ENCODE assay signal across 12 mouse cellular contexts in the genomic region with DNA sequence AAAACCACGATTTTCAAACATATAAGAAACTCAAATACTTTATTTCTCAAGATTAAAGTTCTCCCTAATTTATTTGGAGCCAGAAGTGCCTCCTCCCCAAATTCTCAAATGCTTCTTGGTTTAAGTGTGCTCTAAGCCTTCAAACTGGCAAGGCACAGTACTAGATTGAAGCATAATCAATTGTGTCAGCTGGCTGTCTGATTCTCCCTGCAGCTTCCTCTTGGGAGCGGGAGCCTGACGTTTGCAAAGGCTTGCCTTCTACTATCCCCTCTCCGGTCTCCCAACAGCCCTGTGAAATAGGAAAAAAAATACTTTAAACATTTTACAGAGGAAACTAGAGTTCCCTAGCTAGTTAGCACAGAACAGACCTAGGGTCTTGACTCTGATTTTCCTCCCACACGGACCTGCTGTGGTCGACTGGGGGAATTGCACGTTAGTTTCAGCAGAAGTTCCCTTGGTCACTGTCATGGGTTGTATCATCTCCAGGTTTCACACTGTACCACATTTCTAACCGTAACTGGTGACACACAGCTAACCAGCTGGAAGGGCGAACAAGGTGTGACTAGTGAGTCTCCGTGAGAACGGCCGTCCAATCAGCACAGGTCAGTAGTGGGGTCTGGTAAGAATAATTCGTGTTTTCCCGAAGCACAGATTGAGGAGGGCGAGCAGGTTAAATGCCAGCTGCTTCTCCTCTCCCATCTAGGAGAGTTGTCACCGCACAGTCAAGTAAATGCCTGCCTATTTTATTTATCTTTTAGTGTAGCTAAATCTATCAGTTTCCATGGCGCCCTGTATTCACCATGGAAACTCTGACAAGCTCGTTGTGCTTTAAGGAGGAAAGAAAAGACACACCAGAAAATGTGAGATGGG. TPM values are rescaled to one million over a fixed set of nuclear protein-coding genes. Genes with fewer than 3 reads are reported as not detected.
DNase-seq lines count a peak whose midpoint lies in the region; ATAC-seq and TF ChIP-seq lines count a peak whose summit lies in the region.
"Had no signal": no experiment of that assay in that cellular context is flagged by ENCODE, and none has a peak within 500 bp of the region (broad histone marks: within the 10 kb centered on the region; RNA-seq: fewer than 3 reads in every experiment).

No protein-coding gene starts in this region.

- peaks cover 3% of the 10 kb centered on the region; the same call in 1 of the 2 replicates for H3K4me1 ChIP-seq in forebrain, embryonic 16.5 days (replicated peaks; ENCODE audit: control insufficient read depth, insufficient read depth, low read length)
- H3K4me1 ChIP-seq: embryonic facial prominence, embryonic 13.5 days had no signal

- no peaks in the 10 kb centered on the region for H3K36me3 ChIP-seq in forebrain, embryonic 16.5 days (ENCODE audit: control insufficient read depth, insufficient read depth)
- H3K36me3 ChIP-seq: embryonic facial prominence, embryonic 13.5 days had no signal

- no peak overlapping the region for H3K4me2 ChIP-seq in forebrain, embryonic 16.5 days (ENCODE audit: low read length)
- H3K4me2 ChIP-seq: embryonic facial prominence, embryonic 13.5 days; lung, embryonic 14.5 days had no signal

- ATAC-seq in forebrain, embryonic 16.5 days, result peak; percentile 88
- ATAC-seq: inflammation-experienced regulatory T-cells, adult 6 months had no signal

- 0 out of 2 replicates have a peak overlapping the region, but pooled peaks have one; percentile 11 for H3K4me3 ChIP-seq in left cerebral cortex, adult 2 months
- H3K4me3 ChIP-seq in forebrain, embryonic 16.5 days (replicated peaks; ENCODE audit: low read length), result no peak overlapping the region
- H3K4me3 ChIP-seq: embryonic facial prominence, embryonic 13.5 days had no signal

- TF ChIP-seq CTCF in left cerebral cortex, adult 2 months (IDR thresholded peaks at IDR 0.05), result no peak

- WGBS in forebrain, embryonic 16.5 days, result 57% methylated on average over 18 of the region's 18 CpGs

- H3K27me3 ChIP-seq in forebrain, embryonic 16.5 days (replicated peaks; ENCODE audit: control insufficient read depth, insufficient read depth, low read length), result no peaks in the 10 kb centered on the region
- H3K27me3 ChIP-seq: embryonic facial prominence, embryonic 13.5 days had no signal

- no peaks in the 10 kb centered on the region for H3K9me3 ChIP-seq in forebrain, embryonic 16.5 days (ENCODE audit: control insufficient read depth, low read length)
- H3K9me3 ChIP-seq: embryonic facial prominence, embryonic 13.5 days had no signal

- peak in 1 of 2 experiments; percentile 27 for DNase-seq in left cerebral cortex, adult 2 months (ENCODE audit: extremely low spot score in 1 of 2, low spot score in 2 of 2)
- no peak for DNase-seq in left cerebral cortex, adult 11 months (ENCODE audit: low spot score)
- peak; percentile 9 to 36 for DNase-seq in layer of hippocampus, postnatal 25 days (ENCODE audit: extremely low spot score in 1 of 2, low spot score in 1 of 2)
- peak; percentile 44 to 73 for DNase-seq in right cerebral cortex, postnatal 10 days (ENCODE audit: low spot score in 2 of 2)
- DNase-seq in testis, postnatal 10 days (ENCODE audit: low spot score), result no peak
- no peak for DNase-seq in lung, adult 18-20 months
- no peak for DNase-seq in gastrocnemius, adult 8-10 months (ENCODE audit: low spot score in 2 of 2)
- DNase-seq: lung, embryonic 14.5 days had no signal

- intact Hi-C loops in left cerebral cortex, adult 2 months (cut with DNase I), result loop anchor here (5.0 to 10.0 kb wide), 3 partner anchors 33 to 205 kb away; a partner anchor contains a TSS

- peak overlapping the region; percentile 75 for H3K27ac ChIP-seq in left cerebral cortex, adult 2 months
- peak overlapping the region; percentile 62 for H3K27ac ChIP-seq in forebrain, embryonic 16.5 days (ENCODE audit: low read length)
- H3K27ac ChIP-seq: embryonic facial prominence, embryonic 13.5 days had no signal

- no peak overlapping the region for H3K9ac ChIP-seq in forebrain, embryonic 16.5 days (replicated peaks; ENCODE audit: low read depth, low read length)
- H3K9ac ChIP-seq: embryonic facial prominence, embryonic 13.5 days; lung, embryonic 14.5 days had no signal

RNA-seq across cellular contexts. Expression of a gene that starts 6.2 kb away (rescaled TPM):
- total RNA-seq in left cerebral cortex, adult 2 months (2021), result 100 to 1,000 TPM; 169 to 176 TPM
- polyA plus RNA-seq in forebrain, embryonic 16.5 days (2015; fragmentation: Nextera tagmentation; extraction: Ambion mirVana), result 2.9 and 4.4 TPM in 2 replicates
- total RNA-seq in layer of hippocampus, postnatal 25 days (2021), result 100 to 1,000 TPM; 127 to 128 TPM
- total RNA-seq in gastrocnemius, adult 8-10 months (2022), result 1 to 10 TPM; 5.3 to 8.1 (median 7.0) TPM
- polyA plus RNA-seq: limb, embryonic 11.5 days had no signal

Comparison
In these comparisons a context has a peak if more than half of its experiments do, and no peak if none do; other contexts are left out.
1. DNase-seq: peak in layer of hippocampus, postnatal 25 days (2 of 2) and right cerebral cortex, postnatal 10 days (2 of 2); none in left cerebral cortex, adult 11 months (single experiment), testis, postnatal 10 days (single experiment), lung, adult 18-20 months (0 of 2) and gastrocnemius, adult 8-10 months (0 of 2).
2. RNA of a gene that starts 6.2 kb away (total RNA-seq): 169 to 176 TPM in left cerebral cortex, adult 2 months and 127 to 128 TPM in layer of hippocampus, postnatal 25 days; 5.3 to 8.1 TPM in gastrocnemius, adult 8-10 months; every median in the first group is over 10 times any median in the second.